Mouse (Mus musculus) layer of hippocampus, adult 6 months (tissue): Measurements from ENCODE around the gene Rdh5. TPM values are rescaled to one million over a fixed set of nuclear protein-coding genes. Genes with fewer than 3 reads are reported as not detected.

Experiments
- long read RNA-seq, 2 experiments: library from polyadenylated mRNA; unstranded; transcript quantifications; one replicate each; pipeline ENCODE4 v2.0.0; 2019 to 2020
- polyA plus RNA-seq: library from polyadenylated mRNA; unstranded; fragments of <200 nt; fragmentation: Nextera tagmentation; gene quantifications from 2 replicates; pipeline ENCODE4 v1.2.3, GENCODE M21; 2021

Rdh5 gene
- 10.0 and 83.5 TPM in 2 replicates for polyA plus RNA-seq
- long read RNA-seq, experiment 1, partial matches to known transcripts, result 0 of 4 reads
- long read RNA-seq, experiment 1, other reads (novel, unspliced or antisense), result 3 of 4 reads
- long read RNA-seq, experiment 2, partial matches to known transcripts, result 2 of 22 reads
- long read RNA-seq, experiment 2, other reads (novel, unspliced or antisense), result 19 of 22 reads

DNA sequence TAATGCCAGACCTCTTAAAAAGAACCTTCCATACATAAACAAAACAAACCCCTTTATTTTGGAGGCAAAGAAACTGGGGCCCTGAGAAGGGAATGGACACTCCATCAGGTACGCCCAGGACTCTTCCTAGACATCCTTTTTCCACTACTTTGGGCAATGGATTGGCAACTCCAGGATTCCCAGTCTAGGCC, at the start of gene Rdh5:
Rdh5 (minus strand) TSS at position 67 of the 191 bp plus-strand sequence.

GRCm38 (mm10) chr10:128960590-128961584, 38.2 kb upstream of the Rdh5 start, which contains the start of gene Mettl7b:
Gene Mettl7b, minus strand, starts transcription at chr10:128960988.

GRCm38 (mm10) chr10:128933574-128933973, 10.9 kb upstream of the Rdh5 start, which contains the start of gene Itga7:
Gene Itga7, plus strand, starts transcription at chr10:128933818.

DNA sequence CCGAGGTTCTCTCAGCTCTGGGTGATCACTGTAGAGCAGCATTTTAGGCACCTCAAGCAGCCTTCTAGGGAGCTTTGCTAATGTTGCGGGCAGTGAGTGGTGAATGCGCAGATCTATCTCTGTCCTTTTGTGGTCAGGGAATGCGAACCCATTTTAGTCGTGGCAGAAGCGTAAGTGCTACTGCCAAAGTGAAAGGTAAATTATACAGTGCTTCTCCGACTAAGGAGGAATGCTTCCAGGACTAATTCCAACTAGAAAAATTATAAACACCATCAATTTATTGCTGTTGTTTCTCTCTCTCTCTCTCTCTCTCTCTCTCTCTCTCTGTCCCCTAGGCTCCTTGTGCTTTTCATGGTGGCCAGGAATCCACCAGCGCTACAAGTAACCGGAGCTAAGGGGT, 1.2 kb upstream of the Rdh5 start, which contains the start of gene Bloc1s1:
Bloc1s1 (minus strand) TSS at position 101 of the 400 bp plus-strand sequence.

DNA sequence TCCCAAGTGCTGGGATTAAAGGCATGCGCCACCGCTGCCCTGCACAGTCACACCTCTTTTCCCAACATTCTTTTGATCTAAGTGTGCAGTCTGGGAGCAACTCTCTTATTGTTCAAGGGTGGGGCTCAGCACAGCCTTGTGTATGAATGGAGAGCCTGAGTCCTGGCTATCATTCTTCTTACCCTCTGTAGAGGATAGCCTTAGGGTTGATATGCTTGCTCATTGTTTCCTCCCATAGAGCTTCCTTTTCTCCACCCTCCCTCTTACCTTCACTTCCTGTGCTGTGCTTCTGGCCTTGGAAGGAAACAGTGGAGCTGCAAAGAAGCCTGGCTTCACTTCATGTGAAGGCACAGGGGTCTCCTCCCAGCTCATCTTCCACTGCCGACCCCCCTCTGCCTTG, 22.0 kb downstream of the Rdh5 start, which contains the start of gene Cd63:
Cd63 (plus strand) TSS at position 292 of the 400 bp plus-strand sequence.

DNA sequence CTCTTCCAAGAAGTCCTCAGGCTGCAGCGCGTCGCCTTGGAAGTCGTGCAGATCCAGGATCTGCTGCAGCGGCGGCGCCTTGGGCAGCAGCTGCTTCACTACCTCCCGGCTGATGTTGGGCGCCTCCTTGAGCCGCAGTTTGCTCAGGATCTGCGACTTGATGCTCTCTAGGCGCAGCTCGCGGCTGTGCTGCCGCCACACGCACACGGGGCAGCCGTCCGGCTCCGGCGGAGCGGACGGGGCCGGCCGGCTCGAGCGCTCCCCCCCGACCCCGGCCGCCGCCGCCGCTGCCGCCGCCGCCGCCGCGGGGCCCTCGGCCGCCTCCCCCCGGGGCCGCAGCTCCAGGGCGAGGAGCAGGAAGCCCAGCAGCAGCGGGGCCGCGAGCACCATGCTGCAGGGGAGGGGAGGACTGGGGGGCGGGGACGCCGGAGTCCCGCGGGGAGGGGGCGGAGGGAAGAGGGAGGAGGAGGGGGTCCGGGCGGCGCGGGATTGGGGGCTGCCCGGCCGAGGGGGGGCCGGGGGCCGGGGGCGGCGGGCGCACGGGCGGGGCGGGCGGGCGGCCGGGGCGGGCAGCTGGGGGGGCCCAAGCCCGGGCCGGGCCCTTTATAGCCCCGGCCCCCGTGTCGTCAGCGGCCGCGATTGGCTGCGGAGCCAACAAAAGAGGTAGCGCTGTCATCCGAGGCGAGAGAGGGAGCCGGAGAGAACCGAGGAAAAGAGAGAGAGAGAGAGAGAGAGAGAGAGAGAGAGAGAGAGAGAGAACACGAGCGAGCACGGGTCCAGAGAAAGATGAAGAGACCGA, 31.2 kb downstream of the Rdh5 start, which contains the start of gene Gdf11:
Gdf11 (minus strand) TSS at position 423 of the 799 bp plus-strand sequence.

Other genes starting within 250 kb of the Rdh5 start
- 9.6 and 10.0 TPM in 2 replicates for gene Suox, start 248.8 kb downstream of the Rdh5 start, polyA plus RNA-seq
- gene Rab5b, start 226.6 kb downstream of the Rdh5 start, polyA plus RNA-seq, result 50.2 and 54.3 TPM in 2 replicates
- 0.64 and 0.75 TPM in 2 replicates for gene Pmel, start 218.7 kb downstream of the Rdh5 start, polyA plus RNA-seq
- gene Cdk2, start 217.9 kb downstream of the Rdh5 start, polyA plus RNA-seq, result 1.2 and 1.5 TPM in 2 replicates
- 5.3 TPM in 2 replicates for gene Dgka, start 178.0 kb downstream of the Rdh5 start, polyA plus RNA-seq
- 6.5 and 6.7 TPM in 2 replicates for gene Pym1, start 175.0 kb downstream of the Rdh5 start, polyA plus RNA-seq
- 0.11 and 0.31 TPM in 2 replicates for gene Mmp19, start 132.0 kb downstream of the Rdh5 start, polyA plus RNA-seq
- 14.7 and 15.1 TPM in 2 replicates for gene Dnajc14, start 118.8 kb downstream of the Rdh5 start, polyA plus RNA-seq
- gene Tmem198b, start 118.5 kb downstream of the Rdh5 start, polyA plus RNA-seq, result 4.6 and 4.7 TPM in 2 replicates
- gene Sarnp, start 105.6 kb downstream of the Rdh5 start, polyA plus RNA-seq, result 132 and 144 TPM in 2 replicates
- gene Ormdl2, start 101.2 kb downstream of the Rdh5 start, polyA plus RNA-seq, result 22.3 and 35.3 TPM in 2 replicates
- gene Gdf11, start 31.2 kb downstream of the Rdh5 start, polyA plus RNA-seq, result 6.8 and 7.9 TPM in 2 replicates
- 190 and 257 TPM in 2 replicates for gene Cd63, start 21.9 kb downstream of the Rdh5 start, polyA plus RNA-seq
- gene Bloc1s1, start 1.1 kb upstream of the Rdh5 start, polyA plus RNA-seq, result 356 and 436 TPM in 2 replicates
- gene Itga7, start 10.9 kb upstream of the Rdh5 start, polyA plus RNA-seq, result 3.7 and 4.6 TPM in 2 replicates
- not detected in 2 replicates for gene Mettl7b, start 38.1 kb upstream of the Rdh5 start, polyA plus RNA-seq
- gene Olfr9, start 66.5 kb upstream of the Rdh5 start, polyA plus RNA-seq, result not detected in 2 replicates
- not detected in 2 replicates for gene Olfr763, start 87.9 kb upstream of the Rdh5 start, polyA plus RNA-seq
- not detected in 2 replicates for gene Olfr764-ps1, start 117.0 kb upstream of the Rdh5 start, polyA plus RNA-seq
- not detected in 2 replicates for gene Olfr765, start 127.1 kb upstream of the Rdh5 start, polyA plus RNA-seq
- gene Olfr766-ps1, start 146.1 kb upstream of the Rdh5 start, polyA plus RNA-seq, result not detected in 2 replicates
- gene Olfr767, start 160.0 kb upstream of the Rdh5 start, polyA plus RNA-seq, result not detected in 2 replicates
- not detected in 2 replicates for gene Olfr768, start 176.5 kb upstream of the Rdh5 start, polyA plus RNA-seq
- not detected in 2 replicates for gene Olfr769, start 195.0 kb upstream of the Rdh5 start, polyA plus RNA-seq
- not detected in 2 replicates for gene Olfr770, start 216.1 kb upstream of the Rdh5 start, polyA plus RNA-seq
- gene Olfr771, start 241.9 kb upstream of the Rdh5 start, polyA plus RNA-seq, result not detected in 2 replicates